Mouse (Mus musculus): ENCODE data around the gene Skap1. TPM values are rescaled to one million over a fixed set of nuclear protein-coding genes. Genes with fewer than 3 reads are reported as not detected.

Gene Skap1
- polyA plus RNA-seq, 1 experiment = 1.5 TPM

DNA sequence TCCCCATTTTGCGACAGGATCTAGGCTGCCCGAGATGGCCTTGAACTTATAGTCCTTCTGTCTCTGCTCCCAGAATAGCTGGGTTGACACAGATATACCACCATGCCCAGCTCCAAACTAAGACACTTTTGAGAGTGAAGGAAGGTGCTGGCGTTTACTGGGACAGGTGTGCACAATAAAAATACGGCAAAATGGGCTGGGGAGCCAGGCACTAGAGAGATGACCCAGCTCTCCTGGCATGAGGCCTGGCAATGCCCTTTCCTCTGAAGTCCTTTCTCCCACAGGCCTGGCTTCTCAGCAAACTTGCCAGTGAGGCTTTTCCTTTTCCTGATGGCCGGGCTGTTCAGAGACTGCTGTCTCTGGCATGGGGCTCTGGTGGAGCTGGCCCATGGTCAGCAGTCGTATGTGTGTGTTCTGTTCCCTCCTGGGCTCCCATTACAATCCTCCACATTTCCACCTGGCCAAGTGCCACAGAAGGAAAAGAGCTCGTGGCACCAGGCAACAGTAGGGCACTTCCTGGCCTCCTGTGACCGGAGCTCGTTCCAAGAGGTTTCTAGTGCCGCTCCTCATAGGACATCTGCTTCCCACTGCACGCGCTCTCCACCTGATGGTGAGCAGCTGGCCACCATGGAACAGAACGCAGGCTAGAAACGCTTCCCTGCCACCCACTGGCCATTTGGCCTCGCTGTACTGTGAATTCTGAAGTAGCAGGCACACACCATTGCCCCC lies 298.5 kb downstream of the Skap1 start:
- DNase-seq = peak; percentile 79 to 87
- Histone ChIP-seq H3K27me3 (ENCODE audit: control insufficient read depth, insufficient read depth, low read length) (no peaks in the 10 kb centered on the region), H3K27ac (ENCODE audit: insufficient read depth, low read length) (peak overlapping the region; percentile 35), H3K4me3 (replicated peaks; ENCODE audit: insufficient read depth, low read depth, low read length) (no peak overlapping the region), H3K4me1 (ENCODE audit: control insufficient read depth, insufficient read depth, low read length) (peaks cover 10% of the 10 kb centered on the region)
- 7% methylated on average over 15 of the region's 15 CpGs for WGBS
- TF ChIP-seq POLR2A (IDR thresholded peaks at IDR 0.05; ENCODE audit: borderline replicate concordance, insufficient read depth, low read length) (no peak), CTCF (IDR thresholded peaks at IDR 0.05; ENCODE audit: borderline replicate concordance, insufficient read depth, low read depth, low read length) (no peak)

DNA sequence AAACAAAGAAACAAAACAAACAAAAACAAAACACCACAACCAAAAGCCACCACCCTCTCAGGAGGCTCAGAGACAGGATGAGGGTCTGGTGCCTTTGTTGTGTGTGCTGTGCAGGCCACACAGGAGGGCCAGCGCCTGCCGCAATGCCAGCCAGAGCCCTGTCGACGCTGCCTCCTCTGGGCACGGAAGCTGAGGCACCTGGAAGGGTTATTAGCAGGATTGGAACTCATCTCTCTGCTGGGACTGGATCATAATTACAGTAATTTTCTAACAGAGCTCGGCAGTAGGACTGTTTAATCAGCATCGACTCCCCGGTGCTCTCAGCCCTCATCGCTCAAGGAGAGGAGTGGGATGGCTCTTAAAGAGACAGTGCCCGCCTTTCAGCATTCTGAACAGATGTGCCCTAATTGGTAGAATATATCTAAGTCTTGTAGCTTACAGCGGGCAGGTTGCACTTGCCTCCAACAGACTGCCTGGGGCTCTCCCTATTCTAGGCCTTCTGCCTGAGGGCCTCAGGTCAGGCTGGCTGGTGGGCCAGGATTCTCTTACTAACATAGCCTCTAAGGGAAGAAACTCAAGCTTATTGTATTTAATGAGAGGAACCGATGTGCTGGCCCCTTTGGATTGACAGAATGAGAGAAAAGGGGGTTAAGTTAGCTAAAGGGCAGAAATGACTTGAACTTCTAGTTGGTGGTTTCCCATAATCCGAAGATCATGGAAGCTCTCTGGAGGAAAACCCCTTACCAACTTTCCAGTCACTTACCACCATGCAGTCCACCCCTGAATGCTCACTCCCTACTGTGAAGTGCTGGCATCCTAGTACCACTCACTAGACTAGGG lies 300.3 kb downstream of the Skap1 start:
- no peak for TF ChIP-seq POLR2A (IDR thresholded peaks at IDR 0.05; ENCODE audit: borderline replicate concordance, insufficient read depth, low read length)
- H3K4me3 ChIP-seq (replicated peaks; ENCODE audit: insufficient read depth, low read depth, low read length) = no peak overlapping the region
- H3K27ac ChIP-seq (ENCODE audit: insufficient read depth, low read length) = no peak overlapping the region
- no peak for DNase-seq
- no peaks in the 10 kb centered on the region for H3K27me3 ChIP-seq (ENCODE audit: control insufficient read depth, insufficient read depth, low read length)
- WGBS = 71% methylated on average over 13 of the region's 13 CpGs
- H3K4me1 ChIP-seq (ENCODE audit: control insufficient read depth, insufficient read depth, low read length) = peaks cover 10% of the 10 kb centered on the region

DNA sequence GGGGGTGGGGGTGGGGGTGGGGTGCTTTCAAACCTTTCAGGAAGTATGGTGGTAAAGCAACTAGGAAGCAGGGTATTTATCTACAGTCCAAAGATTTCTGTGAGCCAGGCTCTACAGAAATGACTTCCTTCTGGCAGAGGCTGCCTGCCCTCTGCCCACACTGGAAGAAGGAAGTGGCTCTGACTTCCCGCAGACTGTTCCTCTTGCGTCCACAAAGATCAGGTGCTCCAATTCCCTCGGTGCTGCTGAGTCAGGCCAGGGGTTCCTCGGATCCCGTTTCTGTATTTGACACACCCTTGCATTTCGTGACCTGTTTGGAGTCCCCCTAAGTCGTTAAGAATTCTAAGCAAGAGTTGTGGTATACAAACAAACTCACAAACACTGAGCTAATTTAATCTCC lies 301.3 kb downstream of the Skap1 start:
- H3K4me3 ChIP-seq (replicated peaks; ENCODE audit: insufficient read depth, low read depth, low read length) = no peak overlapping the region
- WGBS = 78% methylated on average over 7 of the region's 7 CpGs
- peaks cover 10% of the 10 kb centered on the region for H3K4me1 ChIP-seq (ENCODE audit: control insufficient read depth, insufficient read depth, low read length)
- no peak for DNase-seq
- H3K27me3 ChIP-seq (ENCODE audit: control insufficient read depth, insufficient read depth, low read length) = no peaks in the 10 kb centered on the region
- TF ChIP-seq CTCF (IDR thresholded peaks at IDR 0.05; ENCODE audit: borderline replicate concordance, insufficient read depth, low read depth, low read length) (no peak), POLR2A (IDR thresholded peaks at IDR 0.05; ENCODE audit: borderline replicate concordance, insufficient read depth, low read length) (no peak)
- no peak overlapping the region for H3K27ac ChIP-seq (ENCODE audit: insufficient read depth, low read length)

DNA sequence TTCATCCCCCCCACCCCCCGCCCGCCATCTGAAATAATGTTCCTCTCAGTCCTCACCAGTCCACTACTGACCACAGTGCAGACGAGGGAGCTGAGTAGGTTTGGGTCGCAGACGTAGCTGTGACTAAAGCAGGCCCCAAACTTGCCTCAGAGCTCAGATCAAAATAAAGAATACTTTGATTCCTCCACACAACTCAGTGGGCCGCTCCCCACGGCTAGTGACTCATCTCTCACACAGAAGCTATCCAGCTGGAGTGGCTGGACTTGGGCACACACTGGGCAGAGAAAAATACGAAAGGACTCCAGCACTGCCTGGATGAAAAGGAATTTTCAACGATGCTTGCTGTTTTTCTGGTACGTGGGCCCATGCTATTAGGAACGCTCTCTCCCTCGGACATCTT lies 302.2 kb downstream of the Skap1 start:
- peaks cover 10% of the 10 kb centered on the region for H3K4me1 ChIP-seq (ENCODE audit: control insufficient read depth, insufficient read depth, low read length)
- WGBS = 50% methylated on average over 12 of the region's 12 CpGs
- no peak for TF ChIP-seq CTCF (IDR thresholded peaks at IDR 0.05; ENCODE audit: borderline replicate concordance, insufficient read depth, low read depth, low read length)
- no peak for TF ChIP-seq POLR2A (IDR thresholded peaks at IDR 0.05; ENCODE audit: borderline replicate concordance, insufficient read depth, low read length)
- H3K4me3 ChIP-seq (replicated peaks; ENCODE audit: insufficient read depth, low read depth, low read length) = no peak overlapping the region
- no peaks in the 10 kb centered on the region for H3K27me3 ChIP-seq (ENCODE audit: control insufficient read depth, insufficient read depth, low read length)
- H3K27ac ChIP-seq (ENCODE audit: insufficient read depth, low read length) = no peak overlapping the region
- DNase-seq = no peak

DNA sequence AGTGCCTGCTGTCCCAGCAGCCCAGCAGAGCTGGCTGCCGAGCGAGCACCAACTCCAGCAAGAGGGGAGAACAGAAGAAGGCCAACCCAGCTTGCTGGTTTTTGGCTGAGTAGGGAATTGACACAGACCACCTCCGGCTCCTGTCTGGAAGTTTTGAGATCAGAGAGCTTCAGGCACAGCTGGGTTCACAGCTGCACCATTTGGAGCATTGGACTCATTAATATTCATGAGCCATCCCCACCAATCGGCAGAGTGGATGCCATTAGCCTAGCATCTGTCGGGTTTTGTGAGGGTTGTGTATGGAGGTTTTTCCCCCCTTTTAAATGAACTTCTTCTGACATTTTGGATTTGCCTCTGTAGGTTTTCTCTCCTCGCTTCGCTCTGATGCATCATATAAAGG lies 302.7 kb downstream of the Skap1 start:
- TF ChIP-seq CTCF (IDR thresholded peaks at IDR 0.05; ENCODE audit: borderline replicate concordance, insufficient read depth, low read depth, low read length) (no peak), POLR2A (IDR thresholded peaks at IDR 0.05; ENCODE audit: borderline replicate concordance, insufficient read depth, low read length) (no peak)
- 61% methylated on average over 7 of the region's 7 CpGs for WGBS

DNA sequence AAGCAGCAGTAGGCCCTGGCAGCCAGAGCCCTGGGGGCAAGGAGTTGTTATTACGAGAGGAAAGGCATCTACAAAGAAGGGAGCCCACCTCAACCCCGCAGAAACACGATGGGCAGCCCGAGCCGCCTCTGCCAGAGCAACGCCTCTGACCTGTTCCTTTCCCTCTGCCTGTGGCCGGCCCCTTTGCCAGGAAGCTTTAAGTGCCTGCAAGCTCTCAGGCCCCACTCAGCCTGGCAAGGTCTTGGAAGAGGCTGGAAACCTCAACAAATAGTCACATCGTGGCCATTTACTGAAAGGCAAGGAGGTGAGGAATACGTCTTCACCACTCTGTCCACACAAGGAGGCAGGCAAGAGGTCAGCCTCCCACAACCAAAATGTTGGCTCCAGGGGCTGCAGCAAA lies 303.8 kb downstream of the Skap1 start:
- 53% methylated on average over 9 of the region's 9 CpGs for WGBS
- H3K4me3 ChIP-seq (replicated peaks; ENCODE audit: insufficient read depth, low read depth, low read length) = no peak overlapping the region
- TF ChIP-seq CTCF (IDR thresholded peaks at IDR 0.05; ENCODE audit: borderline replicate concordance, insufficient read depth, low read depth, low read length) = no peak
- TF ChIP-seq POLR2A (IDR thresholded peaks at IDR 0.05; ENCODE audit: borderline replicate concordance, insufficient read depth, low read length) = no peak
- no peak for DNase-seq
- no peak overlapping the region for H3K27ac ChIP-seq (ENCODE audit: insufficient read depth, low read length)
- H3K4me1 ChIP-seq (ENCODE audit: control insufficient read depth, insufficient read depth, low read length) = peaks cover 1% of the 10 kb centered on the region
- H3K27me3 ChIP-seq (ENCODE audit: control insufficient read depth, insufficient read depth, low read length) = no peaks in the 10 kb centered on the region

More for the DNA sequence above, 302.7 kb downstream of the Skap1 start:
- no peak overlapping the region for H3K4me3 ChIP-seq (replicated peaks; ENCODE audit: insufficient read depth, low read depth, low read length)
- H3K27me3 ChIP-seq (ENCODE audit: control insufficient read depth, insufficient read depth, low read length) = no peaks in the 10 kb centered on the region
- H3K4me1 ChIP-seq (ENCODE audit: control insufficient read depth, insufficient read depth, low read length) = peaks cover 10% of the 10 kb centered on the region
- no peak for DNase-seq
- H3K27ac ChIP-seq (ENCODE audit: insufficient read depth, low read length) = no peak overlapping the region

DNA sequence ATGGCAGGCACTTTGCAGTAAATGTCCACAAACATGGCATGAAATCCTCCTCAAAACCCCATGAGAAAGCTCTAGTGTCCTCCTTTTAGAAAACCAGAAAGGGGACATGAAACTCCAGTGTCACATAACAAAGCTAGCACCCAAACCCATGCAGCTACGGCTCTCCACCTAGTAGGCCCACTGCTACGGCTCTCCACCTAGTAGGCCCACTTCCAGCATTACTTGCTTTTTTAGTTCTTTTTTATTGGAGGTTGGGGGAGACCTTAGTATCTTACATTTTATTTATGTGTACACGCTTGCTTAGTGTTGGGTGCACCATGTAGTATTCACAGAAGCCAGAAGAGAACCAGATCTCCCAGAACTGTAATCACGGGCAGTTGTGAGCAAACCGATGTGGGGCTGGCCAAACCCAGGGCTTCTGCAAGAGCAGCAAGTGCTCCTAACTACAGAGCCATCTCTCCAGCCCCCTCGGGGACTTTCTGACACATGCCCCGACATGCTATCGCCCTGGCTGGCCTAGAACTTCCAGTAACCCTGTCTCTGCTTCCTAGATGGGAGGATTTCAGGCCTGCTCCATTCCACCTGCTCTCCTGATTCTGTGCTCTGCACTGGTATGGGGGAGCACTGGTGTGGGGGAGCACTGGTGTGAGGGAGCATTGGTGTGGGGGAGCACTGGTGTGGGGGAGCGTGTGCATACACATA lies 307.0 kb downstream of the Skap1 start:
- no peak overlapping the region for H3K27ac ChIP-seq (ENCODE audit: insufficient read depth, low read length)
- H3K27me3 ChIP-seq (ENCODE audit: control insufficient read depth, insufficient read depth, low read length) = no peaks in the 10 kb centered on the region
- H3K4me1 ChIP-seq (ENCODE audit: control insufficient read depth, insufficient read depth, low read length) = no peaks in the 10 kb centered on the region; the same call in 1 of the 2 replicates
- TF ChIP-seq POLR2A (IDR thresholded peaks at IDR 0.05; ENCODE audit: borderline replicate concordance, insufficient read depth, low read length) (no peak), CTCF (IDR thresholded peaks at IDR 0.05; ENCODE audit: borderline replicate concordance, insufficient read depth, low read depth, low read length) (no peak)
- WGBS = 96% methylated on average over 9 of the region's 9 CpGs
- no peak overlapping the region for H3K4me3 ChIP-seq (replicated peaks; ENCODE audit: insufficient read depth, low read depth, low read length)
- no peak for DNase-seq
